Mouse (Mus musculus) cerebellum, postnatal 25 days (tissue): ENCODE results near the gene Igf2.

Experiments used
- DNase-seq, 2 experiments: peaks; one replicate each; pipeline ENCODE4 v3.0.0; 2021; ENCODE audit warnings: mixed read lengths in 2 of 2

Igf2 gene

GRCm38 (mm10) chr7:142658681-142659180 lies 7.9 kb downstream of the Igf2 start:
- no peak for DNase-seq

GRCm38 (mm10) chr7:142657821-142658614 lies 8.6 kb downstream of the Igf2 start:
- DNase-seq: no peak

GRCm38 (mm10) chr7:142657341-142657791 lies 9.2 kb downstream of the Igf2 start:
- no peak for DNase-seq

DNA sequence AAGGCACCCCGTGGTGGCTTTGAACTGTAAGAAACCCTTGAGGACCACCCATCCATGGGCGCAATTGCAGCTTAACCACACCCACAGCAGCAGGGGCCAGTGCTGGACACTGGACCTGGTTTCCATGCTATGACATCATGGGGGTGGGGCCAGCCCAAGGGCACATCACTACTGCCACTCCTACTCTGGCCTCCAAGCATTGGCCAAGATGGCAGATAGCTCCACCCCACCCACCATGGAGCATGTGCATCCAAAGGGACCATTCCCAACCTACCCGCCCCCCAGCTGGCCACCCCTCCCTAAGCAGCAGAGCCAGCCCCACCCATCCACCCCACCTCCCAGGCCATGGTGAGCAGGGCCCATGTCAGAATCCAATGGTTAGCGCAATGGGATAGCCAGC lies 10.6 kb downstream of the Igf2 start:
- DNase-seq: no peak

GRCm38 (mm10) chr7:142655633-142656032 lies 11.0 kb downstream of the Igf2 start:
- DNase-seq: no peak

- DNase-seq: no peak
Observed at GRCm38 (mm10) chr7:142653726-142654125, 12.9 kb downstream of the Igf2 start.

- DNase-seq: no peak
Observed at GRCm38 (mm10) chr7:142646676-142647075, 19.9 kb downstream of the Igf2 start.

DNA sequence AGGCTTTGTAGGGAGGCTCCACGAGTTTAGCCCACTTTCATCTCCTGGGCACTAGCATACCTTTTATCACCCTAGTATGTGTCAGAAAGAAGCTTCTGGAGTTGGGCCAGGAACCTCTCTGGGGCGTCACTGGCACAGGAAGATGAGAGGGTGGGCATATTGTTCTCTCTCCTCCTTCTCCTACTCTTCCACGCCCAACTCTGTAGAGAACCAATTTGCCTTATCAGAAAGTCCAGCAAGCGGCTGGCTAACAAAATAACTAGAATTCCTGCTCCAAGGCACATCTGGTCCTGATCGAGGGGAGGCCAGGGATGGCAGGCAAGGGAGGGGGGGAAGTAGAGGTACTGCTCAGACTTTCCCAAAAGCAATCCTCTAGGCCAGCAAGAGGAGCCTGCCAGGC lies 21.6 kb downstream of the Igf2 start:
- no peak for DNase-seq

DNA sequence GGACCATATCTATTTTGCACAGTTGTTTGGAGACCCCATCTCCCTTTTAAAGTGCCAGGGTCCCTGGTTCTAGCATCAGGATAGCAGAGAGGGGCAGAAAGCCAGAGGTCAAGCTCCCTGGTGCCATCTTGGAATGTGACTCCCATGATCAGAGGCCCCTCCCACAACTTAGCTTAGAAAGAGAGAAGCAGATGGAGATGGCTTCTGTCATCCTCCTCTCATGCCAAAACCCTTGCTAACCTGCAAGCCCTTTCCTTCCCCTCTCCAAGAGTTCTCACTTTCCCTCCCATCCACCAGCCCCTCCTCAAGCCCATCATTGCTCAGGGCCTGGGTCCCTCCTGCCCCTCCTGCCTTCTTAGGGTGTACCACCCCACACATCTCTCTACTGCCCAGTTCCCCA lies 30.4 kb downstream of the Igf2 start:
- peak; percentile 42 to 56 for DNase-seq

DNA sequence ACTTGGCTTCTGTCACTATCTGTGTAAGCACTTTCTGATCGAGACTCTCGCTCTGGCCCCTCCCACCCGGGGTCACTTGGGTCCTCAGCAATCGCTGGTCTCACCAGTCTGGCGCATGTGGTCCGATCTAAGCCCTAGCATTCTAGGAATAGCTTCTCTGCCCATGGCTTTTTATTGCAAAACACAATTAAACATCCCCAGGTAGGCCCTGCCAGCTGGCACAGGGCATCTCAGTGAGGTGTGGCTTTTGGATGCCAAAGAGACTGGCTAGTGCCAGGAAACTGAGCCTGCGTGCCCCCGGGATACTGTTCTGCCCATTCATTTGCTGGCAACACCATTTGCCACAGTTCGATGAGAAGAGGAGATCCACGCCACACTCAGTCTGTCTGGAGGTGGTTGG lies 35.9 kb downstream of the Igf2 start:
- peak; percentile 88 to 91 for DNase-seq

- DNase-seq: no peak
Observed at GRCm38 (mm10) chr7:142629806-142630205, 36.8 kb downstream of the Igf2 start.

DNA sequence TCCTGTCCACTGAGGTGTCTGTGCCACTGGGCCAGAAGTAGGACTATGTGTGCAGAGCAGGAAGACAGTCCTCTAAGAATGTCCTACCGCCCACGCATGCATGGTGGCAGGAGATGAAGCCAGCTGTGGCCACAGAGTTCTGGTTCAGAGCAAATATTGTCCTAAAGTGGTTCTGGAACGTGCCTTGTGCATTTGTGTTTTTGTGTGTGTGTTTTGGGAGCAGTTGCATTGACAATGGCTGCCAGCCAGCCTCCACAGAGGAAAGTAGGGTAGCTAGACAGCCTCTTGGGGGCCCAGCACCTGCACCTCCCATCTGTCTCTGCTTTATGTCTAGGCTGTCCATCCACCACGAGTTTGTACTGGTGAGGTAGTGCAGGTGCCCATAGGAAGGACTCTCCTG lies 44.4 kb downstream of the Igf2 start:
- peak in 1 of 2 experiments; percentile 29 for DNase-seq

DNA sequence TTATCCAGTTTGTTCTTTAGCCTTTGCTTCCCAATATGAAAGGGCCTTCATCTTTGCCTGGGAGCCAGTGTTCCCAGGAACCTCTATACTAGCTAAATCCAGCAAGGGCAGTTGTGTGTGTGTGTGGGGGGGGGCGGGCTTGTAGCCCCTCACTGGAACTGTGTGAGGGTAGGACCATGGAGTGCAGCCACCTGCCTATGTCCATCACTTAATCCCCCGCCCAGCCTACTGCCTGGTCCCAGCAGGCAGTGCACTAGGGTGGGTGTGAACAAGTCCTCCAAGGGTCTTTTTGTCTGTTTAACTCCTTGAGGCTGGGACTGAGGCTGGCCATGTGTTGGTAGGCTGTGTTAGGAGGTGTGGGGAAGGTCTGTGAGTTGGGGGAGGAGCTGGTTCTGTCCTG lies 53.5 kb downstream of the Igf2 start:
- DNase-seq: no peak

DNA sequence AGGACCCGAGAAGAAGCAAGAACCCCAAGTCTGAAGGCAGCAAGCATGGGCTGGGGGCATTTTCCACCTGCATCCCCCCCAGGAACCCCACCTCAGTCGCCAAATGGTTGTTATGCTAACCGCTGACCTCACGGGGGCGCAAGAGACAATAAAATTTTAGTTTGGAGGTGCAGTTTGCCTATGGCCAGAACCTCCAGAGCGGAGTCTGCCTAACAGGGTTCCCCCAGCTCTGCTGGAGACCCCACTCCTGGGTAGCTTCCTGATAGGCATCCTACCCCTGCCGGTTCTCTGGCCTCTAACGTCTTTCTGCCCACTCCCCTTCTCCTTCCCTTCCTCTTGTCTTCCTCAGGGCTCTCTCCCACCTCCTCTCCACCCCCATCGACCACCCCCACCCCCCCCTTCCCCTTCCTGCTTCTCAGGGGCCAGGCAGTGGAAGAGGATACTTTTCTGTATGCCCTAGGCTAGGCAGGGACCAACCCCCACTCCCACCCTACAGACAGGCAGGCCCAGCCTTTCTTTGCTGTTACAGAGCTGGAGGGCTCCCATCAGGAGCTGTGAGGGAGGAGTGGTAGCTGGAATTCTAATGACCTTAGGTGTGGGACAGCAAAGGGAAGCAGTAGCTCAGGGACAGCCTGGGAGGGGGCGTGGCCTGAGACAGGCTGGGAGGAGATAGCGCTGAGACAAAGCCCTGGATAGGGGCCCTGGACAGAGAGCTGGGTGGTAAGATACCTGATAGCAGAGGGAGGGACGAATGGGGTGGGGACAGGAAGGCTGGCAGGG lies 55.8 kb downstream of the Igf2 start:
- peak; percentile 74 to 78 for DNase-seq

- DNase-seq: no peak
Observed at GRCm38 (mm10) chr7:142600921-142601320, 65.7 kb downstream of the Igf2 start.
